Mouse (Mus musculus) adrenal gland, adult (tissue): ENCODE measurements around the gene Hs6st2.
A peak's percentile ranks its signal among the peaks of the same experiment; 100 is the strongest.

ENCODE experiments used
- DNase-seq, 2 experiments: peaks; one replicate each; pipeline ENCODE4 v3.0.0; 2022 to 2023; ENCODE audit warnings: low spot score in 1 of 2; ENCODE audit not compliant: inconsistent age in 2 of 2

Gene Hs6st2

DNA sequence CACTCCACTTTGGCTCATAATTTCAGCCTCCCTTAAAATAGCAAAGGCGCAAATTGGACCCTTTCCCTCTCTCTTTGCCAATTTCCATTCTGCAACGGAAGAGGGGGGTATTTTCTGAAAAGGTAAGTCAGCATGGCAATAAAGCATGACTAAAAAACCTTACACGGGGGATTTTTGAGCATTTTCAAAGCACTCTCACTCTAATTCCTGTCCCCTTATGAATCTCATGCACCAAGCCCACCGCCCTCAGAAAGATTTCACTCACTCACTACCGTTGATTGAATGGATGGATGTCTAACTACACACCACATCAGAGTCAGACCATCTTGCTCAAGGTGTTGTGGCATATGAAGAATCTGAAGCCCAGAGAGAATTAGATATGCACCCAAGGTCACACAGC lies at the start of gene Hs6st2:
Gene Hs6st2 (minus strand): TSS at position 101 of the 400 bp plus-strand sequence.
- DNase-seq, result no peak

DNA sequence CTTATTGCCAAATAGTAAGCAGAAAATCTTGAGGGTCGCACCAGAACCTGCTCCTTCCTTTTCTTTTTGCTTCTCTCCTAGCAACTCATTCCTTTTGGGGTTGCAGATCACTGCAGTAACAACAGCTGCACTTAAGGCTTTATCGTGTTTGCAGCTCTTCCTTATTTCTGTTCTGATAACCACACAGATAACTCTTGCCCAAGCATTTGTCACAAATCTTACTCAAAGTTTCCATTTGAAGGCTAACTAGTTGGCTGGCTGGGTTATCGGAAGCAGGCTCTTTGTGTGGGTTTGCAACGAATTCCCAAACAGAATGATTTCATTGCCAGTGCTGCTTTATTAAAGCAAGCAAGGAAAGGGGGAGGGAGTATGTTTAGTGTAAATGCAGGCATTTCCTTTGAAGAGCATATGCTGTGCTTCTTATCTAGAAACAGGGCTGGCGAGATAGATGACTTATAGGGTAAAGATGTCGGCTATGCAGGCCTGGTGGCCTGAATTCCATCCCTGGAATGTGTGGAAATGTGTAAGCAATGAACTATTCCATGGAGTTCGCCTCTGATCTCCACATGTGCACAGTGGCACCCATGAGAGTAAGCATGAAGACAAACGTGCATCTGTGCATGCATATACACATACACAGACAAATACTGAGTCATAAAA lies 32.6 kb upstream of the Hs6st2 start:
- peak in 1 of 2 experiments; percentile 44 for DNase-seq

DNA sequence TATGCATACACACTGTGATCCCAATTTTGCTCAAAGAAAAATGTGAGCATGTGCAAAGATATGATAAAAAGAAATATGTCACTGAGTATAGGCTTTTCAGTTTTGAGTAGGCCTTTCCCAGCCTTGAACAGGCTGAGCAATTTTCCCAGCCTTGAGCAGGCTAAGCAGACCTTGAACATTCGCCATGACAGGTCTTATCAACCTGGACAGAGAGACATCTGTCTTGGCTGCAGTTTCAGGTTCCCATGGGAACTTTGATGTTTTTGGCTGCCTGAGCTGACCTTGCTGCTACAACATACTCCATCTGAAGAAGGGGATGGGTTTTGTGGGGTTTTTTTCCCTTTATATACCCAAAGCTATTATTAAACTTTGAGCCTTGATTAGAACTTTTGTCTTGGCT lies 31.3 kb upstream of the Hs6st2 start:
- DNase-seq, result peak; percentile 54 to 73

DNA sequence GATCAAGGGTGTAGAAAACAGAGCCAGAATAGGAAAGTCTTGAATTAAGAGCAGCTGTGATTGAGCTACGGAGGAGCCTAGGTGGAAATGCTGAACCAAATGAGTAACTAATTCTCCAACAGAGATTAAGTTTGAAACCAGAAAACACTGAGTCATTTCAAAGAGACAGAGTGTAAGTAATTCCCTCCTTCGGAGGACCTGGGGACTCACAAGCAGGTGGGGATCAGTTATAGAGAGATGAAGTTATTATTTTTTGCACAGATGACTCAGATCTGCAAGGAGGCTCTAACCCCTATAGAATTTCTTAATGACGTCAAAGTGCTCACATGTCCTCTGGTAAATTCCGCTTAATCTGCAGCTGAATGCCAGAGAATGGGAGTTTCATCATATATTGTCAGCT lies 21.2 kb upstream of the Hs6st2 start:
- no peak for DNase-seq

DNA sequence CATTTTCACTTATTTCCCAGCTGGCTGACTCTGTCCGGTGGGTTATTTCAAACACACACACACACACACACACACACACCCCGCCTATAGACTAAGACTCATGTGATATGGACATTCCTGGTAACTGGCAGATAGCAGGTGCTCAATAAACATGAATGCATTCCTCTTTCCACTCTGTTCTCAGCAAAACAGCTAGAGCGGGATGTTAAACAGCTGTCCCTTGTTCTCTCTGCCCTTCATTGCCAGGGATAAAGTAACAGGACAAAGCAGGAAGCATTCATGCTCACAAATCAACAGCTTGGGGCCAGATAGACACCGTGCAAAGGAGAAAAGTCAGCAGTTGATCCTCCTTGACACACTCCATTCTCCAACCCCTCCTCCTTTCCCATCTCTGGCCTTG lies 17.4 kb upstream of the Hs6st2 start:
- DNase-seq, result no peak

DNA sequence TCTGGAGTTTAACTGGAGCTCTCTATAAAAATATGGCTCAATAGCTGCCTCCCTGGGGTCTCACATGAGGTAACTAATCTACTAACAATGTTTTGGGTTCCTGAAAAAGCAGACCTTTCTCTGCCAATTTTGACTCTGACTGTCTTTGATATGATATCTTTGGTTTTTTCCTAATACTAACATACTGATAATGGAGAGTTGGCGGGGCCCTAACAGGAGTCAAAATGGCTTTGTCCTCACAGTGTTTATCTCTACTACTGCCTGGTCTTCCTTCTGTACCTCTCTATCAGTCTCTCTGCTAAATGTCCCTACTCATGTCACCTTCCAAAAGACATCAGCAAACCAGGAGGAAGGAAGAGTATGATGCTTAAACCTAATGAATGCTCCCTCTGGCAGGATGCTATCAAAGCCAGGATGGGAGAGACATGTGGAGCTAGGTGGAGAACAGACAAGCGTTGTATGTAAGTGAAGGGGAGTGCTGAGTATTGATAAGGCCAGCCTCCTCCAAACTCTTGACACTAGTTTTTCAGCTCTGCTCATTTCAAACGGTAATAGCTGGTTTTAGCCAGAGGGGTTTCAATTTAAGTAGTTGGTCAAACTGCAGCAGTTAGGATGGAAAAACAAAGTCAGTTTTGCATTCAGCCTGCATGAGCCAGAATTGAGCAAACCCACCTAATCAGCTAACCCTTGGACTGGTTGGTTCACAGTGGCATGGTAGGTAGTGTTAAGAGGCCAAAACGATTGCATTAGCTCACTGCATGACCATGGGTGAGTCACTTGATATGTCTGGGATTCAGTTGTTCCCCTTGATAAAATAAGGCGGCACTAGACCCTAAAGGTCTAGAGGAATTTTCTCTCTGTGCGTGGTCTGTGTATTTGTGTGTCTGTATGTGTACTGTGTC lies 4.6 kb upstream of the Hs6st2 start:
- peak in 1 of 2 experiments; percentile 31 for DNase-seq

DNA sequence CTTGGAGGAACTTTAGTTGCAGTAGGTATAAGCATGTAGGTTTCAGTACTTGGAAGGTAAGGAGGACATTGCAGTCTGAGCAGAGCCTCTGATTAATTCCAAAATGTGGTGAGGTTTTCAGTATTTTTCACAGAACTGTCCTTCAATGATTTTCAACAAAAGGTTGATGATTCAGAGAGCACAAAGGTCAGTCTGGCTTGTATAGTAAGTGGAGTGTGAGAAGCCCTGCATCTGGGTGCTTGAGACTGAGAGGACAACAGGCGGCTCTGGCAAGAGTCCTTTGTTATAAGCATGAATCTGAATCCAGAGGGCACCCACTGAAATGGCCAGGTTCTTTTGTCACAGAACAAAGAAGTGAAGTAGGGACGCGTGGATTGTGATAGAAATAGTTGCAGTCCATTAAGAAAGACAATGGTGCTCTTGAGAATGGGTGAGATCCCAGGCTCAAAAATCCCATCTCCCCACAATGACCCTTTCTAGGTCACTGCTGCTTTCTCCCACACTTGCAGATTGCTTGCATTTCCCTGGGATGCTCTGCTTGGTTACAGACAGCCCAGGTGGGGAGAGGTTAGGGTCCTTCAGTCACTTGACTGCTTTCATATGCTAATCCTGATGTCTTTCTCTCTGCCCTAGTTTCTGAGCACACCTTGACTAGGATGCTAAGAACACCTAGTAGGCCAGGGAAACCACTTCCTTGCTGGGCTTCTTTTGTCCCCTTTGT lies 2.8 kb upstream of the Hs6st2 start:
- peak in 1 of 2 experiments; percentile 58 for DNase-seq

DNA sequence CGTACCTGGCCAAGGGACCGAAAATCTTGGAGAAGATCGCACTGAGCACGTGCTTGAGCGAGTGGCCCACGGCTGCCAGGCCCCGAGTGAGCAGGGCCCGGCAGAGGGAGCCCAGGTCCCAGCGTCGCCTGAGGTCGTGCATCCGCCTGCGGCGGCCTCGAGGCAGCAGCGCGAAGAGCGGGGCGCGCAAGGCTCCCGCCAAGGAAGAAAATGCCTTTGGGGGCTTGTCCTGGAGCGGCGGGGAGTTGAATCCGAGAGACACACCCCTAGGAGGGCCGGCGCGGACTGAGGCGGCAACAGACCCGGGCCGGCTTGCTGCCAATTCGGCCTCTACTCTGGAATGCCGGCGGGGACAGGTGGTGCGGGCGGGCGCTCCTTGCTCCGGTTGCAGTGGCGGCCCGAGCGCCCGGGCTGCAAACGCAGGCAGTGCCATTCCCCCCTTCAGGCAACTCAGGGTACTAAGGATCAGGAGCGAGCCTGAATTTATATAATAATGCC lies 437 bp downstream of the Hs6st2 start:
- DNase-seq, result peak in 1 of 2 experiments; percentile 3

DNA sequence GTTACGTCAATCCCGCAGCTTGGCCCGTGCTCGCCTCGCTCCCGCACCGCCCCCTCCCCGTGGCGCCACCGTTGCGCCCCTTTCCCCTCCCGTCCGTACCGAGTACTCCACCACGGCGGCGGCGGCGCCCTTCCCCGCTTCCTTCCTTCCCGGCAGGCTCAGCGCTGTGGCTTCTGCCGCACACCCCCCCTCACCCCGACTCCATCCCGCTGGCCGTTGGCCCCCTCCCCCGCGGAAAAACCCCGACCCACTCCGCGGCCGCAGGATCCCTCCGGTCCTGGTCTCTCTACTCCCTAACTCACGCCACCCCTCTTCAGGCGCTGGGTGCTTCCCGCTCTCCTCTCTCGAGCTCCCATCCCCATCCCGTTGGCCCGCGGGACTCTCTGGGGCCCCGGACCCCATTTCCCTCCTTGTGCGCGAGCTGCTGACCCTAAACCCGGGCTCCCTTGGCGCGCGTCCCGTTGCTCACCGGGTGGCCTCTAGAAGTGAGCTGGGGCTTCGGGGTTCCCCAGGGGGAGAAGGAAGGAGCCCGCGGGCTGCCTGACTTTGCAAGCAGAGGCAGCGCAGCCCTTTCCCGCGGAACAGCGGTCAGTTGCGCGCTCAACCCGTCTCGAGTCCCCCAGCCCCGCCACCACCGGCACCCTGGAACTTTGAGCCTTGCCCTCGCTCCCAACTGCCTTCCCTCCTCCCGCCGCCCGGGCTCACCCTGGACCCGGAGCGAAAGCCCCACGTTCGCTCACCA lies 1.1 kb downstream of the Hs6st2 start:
- peak; percentile 7 to 57 for DNase-seq

DNA sequence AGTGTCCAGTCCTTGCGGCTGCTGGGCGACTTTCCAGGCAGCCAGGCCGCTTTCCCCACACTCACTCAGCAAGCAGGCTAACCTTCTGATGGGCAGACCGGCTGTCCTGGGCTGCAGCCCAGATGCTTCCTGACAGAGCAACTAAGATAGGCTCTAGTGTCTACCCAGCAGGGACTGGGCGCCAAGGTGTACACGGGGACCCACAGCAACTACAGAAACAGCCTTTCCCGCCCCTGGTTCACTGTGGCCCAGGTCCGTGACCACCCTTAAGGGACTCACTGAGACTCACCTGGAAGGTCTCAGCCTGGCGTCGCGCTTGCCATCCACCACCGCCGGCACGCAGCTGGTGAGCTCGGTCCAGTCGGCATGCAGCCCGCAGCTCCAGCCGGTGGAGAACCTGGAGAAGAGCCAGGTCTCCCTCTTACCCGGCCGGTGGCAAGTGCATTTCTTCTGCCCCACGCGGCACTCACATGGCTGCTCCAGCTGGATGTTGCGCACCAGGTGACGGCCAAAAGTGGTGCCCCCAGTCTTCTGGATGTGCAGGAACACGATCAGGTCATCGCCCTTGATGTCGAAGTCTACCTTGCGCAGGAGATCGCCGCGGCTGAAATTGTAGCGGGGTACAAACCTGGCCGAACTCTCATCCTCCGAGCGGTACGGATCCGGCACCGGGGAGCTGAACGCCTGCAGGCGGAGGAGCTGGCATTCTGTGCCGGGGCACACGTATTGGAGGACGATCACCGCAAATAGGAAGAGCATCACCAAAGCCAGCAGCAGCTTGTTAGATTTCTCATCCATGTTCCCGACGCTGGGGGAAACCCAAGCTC lies 1.8 kb downstream of the Hs6st2 start:
- DNase-seq, result peak in 1 of 2 experiments; percentile 34

DNA sequence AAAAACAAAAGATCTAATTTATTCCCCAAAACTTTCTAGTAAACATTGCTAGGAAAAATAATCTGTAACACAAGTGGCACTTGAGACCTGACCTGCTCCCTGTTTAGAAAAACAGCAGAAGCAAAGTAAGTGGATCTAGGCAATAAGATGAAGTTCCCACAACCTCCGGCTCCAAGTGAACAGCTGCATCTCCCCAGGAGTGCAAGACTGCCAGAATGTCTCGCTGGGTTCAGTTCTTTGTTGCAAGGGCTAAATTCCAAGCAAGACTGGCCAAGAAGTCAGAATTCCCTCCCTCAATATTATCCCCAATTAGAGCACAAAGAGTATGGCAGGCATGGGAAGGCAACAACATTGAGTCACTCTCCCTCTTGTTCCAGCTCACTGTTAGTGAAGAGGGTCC lies 23.4 kb downstream of the Hs6st2 start:
- DNase-seq, result no peak

DNA sequence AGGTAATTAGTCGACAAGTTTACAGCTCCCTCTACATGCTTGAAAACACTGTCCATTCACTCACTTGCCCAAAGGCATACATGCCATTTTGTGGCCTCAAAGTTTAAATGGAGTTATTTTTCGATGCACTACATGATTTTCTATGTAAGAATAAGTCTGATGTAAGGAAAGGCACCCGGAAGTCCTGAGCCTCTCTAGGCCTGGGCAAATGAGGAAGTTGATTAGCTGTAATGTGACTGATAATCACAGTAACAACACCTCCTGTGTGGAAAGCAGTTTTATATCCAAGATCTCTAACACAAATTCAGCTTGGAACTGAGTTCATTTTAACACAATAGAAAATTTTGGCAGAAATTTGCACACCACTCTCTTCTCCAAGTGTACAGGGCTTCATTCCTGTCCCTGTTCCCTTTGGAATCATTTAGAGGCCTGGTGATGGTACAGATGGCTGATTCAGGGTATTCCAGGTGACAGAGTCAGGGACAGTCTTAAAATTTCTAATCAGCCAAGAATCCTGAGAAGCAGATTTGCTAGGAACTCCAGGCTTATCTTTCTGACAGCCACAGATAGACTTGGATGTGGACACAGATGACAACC lies 38.9 kb downstream of the Hs6st2 start:
- no peak for DNase-seq

DNA sequence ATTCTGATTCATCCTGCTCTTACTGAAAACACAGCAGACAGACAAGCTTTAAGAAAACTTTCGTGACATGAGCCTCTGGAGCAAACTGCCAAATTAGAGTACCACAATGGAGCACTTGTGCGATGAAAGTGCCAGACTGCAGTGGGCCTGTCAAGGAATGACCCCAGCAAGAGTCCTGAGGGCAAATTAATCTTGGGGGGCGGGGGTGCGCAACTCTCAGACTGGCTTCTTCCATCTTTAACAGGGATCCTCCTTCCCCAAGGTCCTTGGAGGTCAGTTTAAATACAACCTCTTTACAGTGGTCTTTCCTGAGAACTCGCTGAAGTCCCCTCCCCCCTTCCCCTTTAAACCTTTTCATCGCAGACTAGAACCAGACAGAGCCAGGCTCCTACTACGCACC lies 45.9 kb downstream of the Hs6st2 start:
- no peak for DNase-seq

DNA sequence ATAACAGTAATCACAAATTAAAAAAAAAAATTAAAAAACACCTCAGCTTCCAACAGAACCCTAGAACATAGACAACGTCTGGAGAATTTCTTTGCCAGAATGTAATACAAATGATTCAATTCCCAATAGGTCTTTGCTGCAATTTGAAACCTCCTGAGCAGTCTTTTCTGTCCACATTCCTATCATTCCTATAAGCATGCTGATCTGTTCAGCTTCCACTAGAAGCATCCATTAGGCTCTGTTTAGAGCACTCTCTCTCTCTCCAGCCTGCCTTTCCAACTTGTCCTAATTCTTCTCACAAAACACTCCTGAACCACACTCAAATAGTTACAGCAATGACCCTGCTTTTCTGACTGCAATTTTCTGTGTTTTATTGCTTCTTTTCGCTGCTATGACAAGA lies 50.3 kb downstream of the Hs6st2 start:
- DNase-seq, result no peak

DNA sequence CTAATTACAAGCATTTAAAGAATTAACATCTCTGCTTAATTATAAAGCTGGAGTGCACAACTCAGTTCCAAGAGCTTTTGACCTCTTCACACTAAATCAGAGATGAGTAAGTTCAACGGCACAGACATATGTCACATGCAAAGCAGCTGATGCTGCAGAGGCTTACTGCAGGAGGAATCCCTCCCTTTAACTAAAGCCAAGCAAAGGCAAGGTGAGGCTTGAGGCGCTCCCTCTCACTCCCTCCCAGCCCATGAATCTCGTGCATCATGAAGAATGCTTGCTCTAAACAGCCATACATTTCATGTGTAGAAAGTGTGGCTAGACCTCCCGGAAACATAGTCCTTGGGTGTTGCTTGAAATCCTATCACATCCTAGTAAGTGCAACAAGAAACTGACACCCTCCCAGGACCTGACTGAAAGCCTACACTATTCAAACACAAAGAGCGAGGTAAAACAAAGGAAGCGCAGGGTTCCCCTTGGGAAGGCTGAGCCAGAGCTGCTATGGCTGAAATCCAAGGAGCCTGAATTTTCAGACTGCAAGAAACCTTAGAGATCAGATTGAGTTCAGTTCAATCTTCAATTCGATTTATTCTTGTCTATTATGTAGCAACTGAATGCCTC lies 67.2 kb downstream of the Hs6st2 start:
- DNase-seq, result no peak

DNA sequence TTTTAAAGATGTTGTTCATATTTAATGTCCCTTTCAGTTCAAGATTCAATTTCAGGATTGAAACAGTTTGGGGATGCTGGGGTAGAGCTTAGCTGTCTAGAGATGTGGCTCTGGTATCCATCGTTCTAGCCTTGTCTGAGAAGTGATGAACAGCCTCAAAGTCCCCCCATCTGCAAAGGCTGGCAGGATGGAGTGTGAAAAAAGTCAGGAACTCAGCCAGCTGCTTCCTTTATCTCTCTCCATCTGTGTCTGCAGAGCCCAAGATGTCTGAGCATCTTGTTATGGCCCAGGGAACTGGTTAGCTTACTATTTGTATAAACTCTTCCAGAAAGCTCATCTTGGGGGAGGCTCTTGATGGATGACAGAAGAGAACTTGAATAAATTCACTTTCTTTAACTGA lies 70.9 kb downstream of the Hs6st2 start:
- DNase-seq, result no peak

DNA sequence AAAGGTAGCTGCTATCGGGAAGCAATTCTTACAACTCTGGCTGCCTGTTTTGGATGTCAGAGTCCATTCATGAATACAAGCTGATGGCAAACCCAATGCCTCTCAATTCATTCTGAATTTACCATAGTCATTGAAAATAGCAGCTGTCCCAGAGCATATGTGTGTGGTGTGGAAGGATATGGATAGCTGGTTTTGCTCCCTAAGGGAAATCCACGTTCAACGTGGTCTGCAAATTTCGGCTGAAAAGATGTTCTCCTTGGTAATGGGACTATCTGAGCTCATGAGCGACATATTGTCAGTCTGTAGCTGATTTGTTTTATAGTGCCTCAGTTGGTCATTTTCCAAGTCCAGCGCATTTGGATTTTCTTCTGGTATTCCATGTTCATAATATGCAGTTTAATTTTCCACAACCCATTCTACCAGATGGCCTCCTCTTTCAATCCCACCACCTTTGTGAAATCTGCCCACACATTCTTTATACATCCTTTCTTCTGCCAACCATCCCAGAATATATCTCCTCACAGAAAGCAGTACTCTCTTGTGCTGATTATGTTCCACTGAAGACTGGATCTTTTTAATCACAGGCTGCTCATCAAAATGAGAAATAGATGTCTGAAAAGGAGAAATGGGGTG lies 75.3 kb downstream of the Hs6st2 start:
- DNase-seq, result no peak

DNA sequence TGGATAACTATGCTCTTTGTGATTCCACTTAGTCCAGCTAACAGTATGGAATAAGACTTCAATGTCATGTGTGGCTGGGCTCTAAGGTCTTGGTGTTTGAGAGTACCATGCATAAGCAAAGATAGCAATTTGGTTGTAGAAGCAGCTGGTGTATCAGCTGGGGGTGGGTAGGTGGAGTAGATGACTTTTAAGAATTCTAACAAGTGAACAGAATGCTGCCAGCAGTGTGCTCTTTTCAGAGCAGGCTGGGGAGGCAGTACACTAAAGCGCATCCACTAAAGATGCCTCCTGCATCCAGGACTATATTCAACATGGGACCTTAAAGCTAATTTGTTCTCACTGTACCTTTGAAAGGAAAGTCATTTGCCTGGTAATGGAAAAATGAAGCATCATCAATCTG lies 88.9 kb downstream of the Hs6st2 start:
- no peak for DNase-seq
